Mouse (Mus musculus): Measurements from ENCODE around the gene Ptges3.

GRCm38 (mm10) chr10:128125951-128126350, 67.2 kb downstream of the Ptges3 start:
- TF ChIP-seq CTCF (IDR thresholded peaks at IDR 0.05; ENCODE audit: low read depth, low read length) (no peak), GATA1 (IDR thresholded peaks at IDR 0.05; ENCODE audit: borderline replicate concordance, low read length) (no peak), TAL1 (conservative IDR thresholded peaks at IDR 0.05; ENCODE audit: low read depth, low read length) (no peak)

Data from G1E (cell line).